Mouse (Mus musculus): ENCODE measurements around the gene Rcn2. TPM values are rescaled to one million over a fixed set of nuclear protein-coding genes. Genes with fewer than 3 reads are reported as not detected.
"Not testable (repeated sequence)": the region's sequence is repeated elsewhere in the genome, so short reads cannot be mapped to it uniquely, and the experiment has no call there.

Gene Rcn2
- total RNA-seq (2012; rRNA removed): 57.4 and 77.1 TPM in 2 replicates

GRCm38 (mm10) chr9:56041372-56042180 is at the start of gene Rcn2:
Gene Rcn2, plus strand, starts transcription at chr9:56041845.
- H3K9me3 ChIP-seq (ENCODE audit: control insufficient read depth, insufficient read depth, low read depth, low read length): no peaks in the 10 kb centered on the region
- no peaks in the 10 kb centered on the region for H3K36me3 ChIP-seq (ENCODE audit: control insufficient read depth, insufficient read depth, low read length, poor library complexity, severe bottlenecking)
- H3K9ac ChIP-seq (ENCODE audit: insufficient read depth, low read depth, low read length, poor library complexity, severe bottlenecking): peak within 1 kb of the TSS; percentile 82
- 0 out of 4 replicates have a peak, but pooled peaks cover 0 to 2% of the 10 kb centered on the region in 2 experiments for H3K4me1 ChIP-seq (ENCODE audit: control insufficient read depth in 2 of 2, insufficient read depth in 2 of 2, low read length in 2 of 2, poor library complexity in 1 of 2)
- H3K4me3 ChIP-seq (ENCODE audit: insufficient read depth in 1 of 2, low read depth in 1 of 2, low read length in 2 of 2, poor library complexity in 1 of 2, severe bottlenecking in 1 of 2): peak within 1 kb of the TSS; percentile 85 to 86
- in situ Hi-C loops (cut with MboI; ENCODE audit: low sequenced_read_pairs in 2 of 2, unreplicated experiment in 2 of 2): no loop called here
- no peak within 1 kb of the TSS for H3K27ac ChIP-seq (ENCODE audit: insufficient read depth, low read depth, low read length, poor library complexity, severe bottlenecking)
- peak; percentile 83 for DNase-seq (ENCODE audit: low read depth, low spot score)
- TF ChIP-seq CHD2 (IDR thresholded peaks at IDR 0.05; ENCODE audit: low read depth, low read length) (0 out of 2 replicates have a peak, but pooled peaks have one; percentile 14), HCFC1 (IDR thresholded peaks at IDR 0.05; ENCODE audit: borderline replicate concordance, insufficient read depth, low read length) (no peak)

- not testable (repeated sequence) for H3K4me1 ChIP-seq (ENCODE audit: control insufficient read depth in 2 of 2, insufficient read depth in 2 of 2, low read length in 2 of 2, poor library complexity in 1 of 2); DNase-seq (ENCODE audit: low read depth, low spot score); H3K9me3 ChIP-seq (ENCODE audit: control insufficient read depth, insufficient read depth, low read depth, low read length)
Observed at GRCm38 (mm10) chr9:56004679-56005078, 37.0 kb upstream of the Rcn2 start.

GRCm38 (mm10) chr9:56010450-56010849 is 31.2 kb upstream of the Rcn2 start, which contains the start of gene 4930563M21Rik:
Gene 4930563M21Rik, minus strand, starts transcription at chr9:56010550.
- in situ Hi-C loops (cut with MboI; ENCODE audit: low sequenced_read_pairs in 2 of 2, unreplicated experiment in 2 of 2): no loop called here
- Histone ChIP-seq H3K9ac (ENCODE audit: insufficient read depth, low read depth, low read length, poor library complexity, severe bottlenecking) (no peak within 1 kb of the TSS), H3K36me3 (ENCODE audit: control insufficient read depth, insufficient read depth, low read length, poor library complexity, severe bottlenecking) (no peaks in the 10 kb centered on the region), H3K27ac (ENCODE audit: insufficient read depth, low read depth, low read length, poor library complexity, severe bottlenecking) (no peak within 1 kb of the TSS), H3K9me3 (ENCODE audit: control insufficient read depth, insufficient read depth, low read depth, low read length) (no peaks in the 10 kb centered on the region), H3K4me3 (ENCODE audit: insufficient read depth in 1 of 2, low read depth in 1 of 2, low read length in 2 of 2, poor library complexity in 1 of 2, severe bottlenecking in 1 of 2) (no peak within 1 kb of the TSS), H3K4me1 (ENCODE audit: control insufficient read depth in 2 of 2, insufficient read depth in 2 of 2, low read length in 2 of 2, poor library complexity in 1 of 2) (no peaks in the 10 kb centered on the region)
- no peak for DNase-seq (ENCODE audit: low read depth, low spot score)
- TF ChIP-seq ZNF384 (IDR thresholded peaks at IDR 0.05; ENCODE audit: low read depth, low read length): no peak
- no peak for TF ChIP-seq MAFK (IDR thresholded peaks at IDR 0.05; ENCODE audit: insufficient read depth, low read depth, low read length)
- TF ChIP-seq HCFC1 (IDR thresholded peaks at IDR 0.05; ENCODE audit: borderline replicate concordance, insufficient read depth, low read length): no peak
- no peak for TF ChIP-seq ZC3H11A (IDR thresholded peaks at IDR 0.05; ENCODE audit: borderline replicate concordance, low read depth, low read length)
- no peak for TF ChIP-seq CHD2 (IDR thresholded peaks at IDR 0.05; ENCODE audit: low read depth, low read length)

More at GRCm38 (mm10) chr9:56004679-56005078, 37.0 kb upstream of the Rcn2 start:
- H3K4me3 ChIP-seq (ENCODE audit: insufficient read depth in 1 of 2, low read depth in 1 of 2, low read length in 2 of 2, poor library complexity in 1 of 2, severe bottlenecking in 1 of 2); H3K36me3 ChIP-seq (ENCODE audit: control insufficient read depth, insufficient read depth, low read length, poor library complexity, severe bottlenecking); H3K27ac ChIP-seq (ENCODE audit: insufficient read depth, low read depth, low read length, poor library complexity, severe bottlenecking); in situ Hi-C loops (cut with MboI; ENCODE audit: low sequenced_read_pairs in 2 of 2, unreplicated experiment in 2 of 2); H3K9ac ChIP-seq (ENCODE audit: insufficient read depth, low read depth, low read length, poor library complexity, severe bottlenecking): not testable (repeated sequence)

- in situ Hi-C loops (cut with MboI; ENCODE audit: low sequenced_read_pairs in 2 of 2, unreplicated experiment in 2 of 2): no loop called here
Observed at GRCm38 (mm10) chr9:56024772-56025171, 16.9 kb upstream of the Rcn2 start.

GRCm38 (mm10) chr9:56027292-56027691 is 14.4 kb upstream of the Rcn2 start:
- Histone ChIP-seq H3K4me3 (ENCODE audit: insufficient read depth in 1 of 2, low read depth in 1 of 2, low read length in 2 of 2, poor library complexity in 1 of 2, severe bottlenecking in 1 of 2) (no peak overlapping the region), H3K4me1 (ENCODE audit: control insufficient read depth in 2 of 2, insufficient read depth in 2 of 2, low read length in 2 of 2, poor library complexity in 1 of 2) (peaks cover 0 to 1% of the 10 kb centered on the region in 2 experiments; a peak in 1 of 4 replicates), H3K36me3 (ENCODE audit: control insufficient read depth, insufficient read depth, low read length, poor library complexity, severe bottlenecking) (no peaks in the 10 kb centered on the region), H3K27ac (ENCODE audit: insufficient read depth, low read depth, low read length, poor library complexity, severe bottlenecking) (no peak overlapping the region), H3K9ac (ENCODE audit: insufficient read depth, low read depth, low read length, poor library complexity, severe bottlenecking) (no peak overlapping the region), H3K9me3 (ENCODE audit: control insufficient read depth, insufficient read depth, low read depth, low read length) (no peaks in the 10 kb centered on the region)
- no peak for DNase-seq (ENCODE audit: low read depth, low spot score)
- in situ Hi-C loops (cut with MboI; ENCODE audit: low sequenced_read_pairs in 2 of 2, unreplicated experiment in 2 of 2): no loop called here
- TF ChIP-seq ZC3H11A (IDR thresholded peaks at IDR 0.05; ENCODE audit: borderline replicate concordance, low read depth, low read length) (no peak), HCFC1 (IDR thresholded peaks at IDR 0.05; ENCODE audit: borderline replicate concordance, insufficient read depth, low read length) (no peak), CHD2 (IDR thresholded peaks at IDR 0.05; ENCODE audit: low read depth, low read length) (no peak), MAFK (IDR thresholded peaks at IDR 0.05; ENCODE audit: insufficient read depth, low read depth, low read length) (no peak), ZNF384 (IDR thresholded peaks at IDR 0.05; ENCODE audit: low read depth, low read length) (no peak)

More at GRCm38 (mm10) chr9:56024772-56025171, 16.9 kb upstream of the Rcn2 start:
- no peak overlapping the region for H3K4me3 ChIP-seq (ENCODE audit: insufficient read depth in 1 of 2, low read depth in 1 of 2, low read length in 2 of 2, poor library complexity in 1 of 2, severe bottlenecking in 1 of 2)
- H3K4me1 ChIP-seq (ENCODE audit: control insufficient read depth in 2 of 2, insufficient read depth in 2 of 2, low read length in 2 of 2, poor library complexity in 1 of 2): no peaks in the 10 kb centered on the region; a peak in 1 of 4 replicates
- DNase-seq (ENCODE audit: low read depth, low spot score): no peak
- H3K9ac ChIP-seq (ENCODE audit: insufficient read depth, low read depth, low read length, poor library complexity, severe bottlenecking): no peak overlapping the region
- TF ChIP-seq HCFC1 (IDR thresholded peaks at IDR 0.05; ENCODE audit: borderline replicate concordance, insufficient read depth, low read length): no peak
- peak; percentile 15; the same call in 1 of the 2 replicates for TF ChIP-seq ZC3H11A (IDR thresholded peaks at IDR 0.05; ENCODE audit: borderline replicate concordance, low read depth, low read length)
- TF ChIP-seq CHD2 (IDR thresholded peaks at IDR 0.05; ENCODE audit: low read depth, low read length): no peak
- H3K36me3 ChIP-seq (ENCODE audit: control insufficient read depth, insufficient read depth, low read length, poor library complexity, severe bottlenecking): no peaks in the 10 kb centered on the region
- no peaks in the 10 kb centered on the region for H3K9me3 ChIP-seq (ENCODE audit: control insufficient read depth, insufficient read depth, low read depth, low read length)
- no peak overlapping the region for H3K27ac ChIP-seq (ENCODE audit: insufficient read depth, low read depth, low read length, poor library complexity, severe bottlenecking)

Measured in ES-E14 (cell line).